Mouse (Mus musculus) CD4-positive, CD25-positive, alpha-beta regulatory T cell (primary cell): ENCODE measurements around the gene 4933403O08Rik. TPM values are rescaled to one million over a fixed set of nuclear protein-coding genes. Genes with fewer than 3 reads are reported as not detected.

Source experiments
- polyA plus RNA-seq: library from polyadenylated mRNA; unstranded; fragments of 100-300 nt; shearing (Covaris generic); gene quantifications from one replicate; pipeline ENCODE4 v1.2.1, GENCODE M21; 2017

4933403O08Rik gene
- not detected for polyA plus RNA-seq

DNA sequence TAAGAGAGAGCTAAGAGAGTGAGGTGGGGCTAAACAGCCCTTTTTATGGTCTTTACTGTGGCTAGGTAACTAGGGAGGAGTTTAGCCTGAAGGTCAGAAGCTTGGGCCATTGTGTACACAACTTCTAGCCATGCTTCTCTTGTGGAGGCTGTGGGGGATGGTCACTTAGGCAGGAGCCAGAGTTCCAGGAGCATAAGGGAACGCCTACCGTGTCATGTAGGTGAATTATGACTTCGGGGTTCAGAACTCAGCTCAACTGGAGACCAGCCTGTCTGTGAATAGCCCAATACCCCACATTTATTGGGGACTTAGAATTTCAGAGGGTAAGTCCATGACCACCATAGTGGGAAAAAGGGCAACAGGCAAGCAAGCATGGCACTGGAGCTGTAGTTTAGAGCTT is at the start of gene 4933403O08Rik:
TSS of gene 4933403O08Rik (plus strand) at position 301 of the 400 bp plus-strand sequence.

Other genes starting within 250 kb of the 4933403O08Rik start
- not detected for gene Tex16, start 228.0 kb upstream of the 4933403O08Rik start, polyA plus RNA-seq
- gene Apool, start 72.3 kb downstream of the 4933403O08Rik start, polyA plus RNA-seq: 33.2 TPM
- gene Satl1, start 167.7 kb downstream of the 4933403O08Rik start, polyA plus RNA-seq: not detected